Mouse (Mus musculus) inflammation-experienced regulatory T-cells, adult 6 months (primary cell): Measurements from ENCODE around the gene Tomm40l. TPM values are rescaled to one million over a fixed set of nuclear protein-coding genes. Genes with fewer than 3 reads are reported as not detected.

Experiments used
- ATAC-seq: one replicate; pipeline ENCODE4 v1.8.0; 2017
- polyA plus RNA-seq, 3 experiments: library from polyadenylated mRNA; unstranded; fragments of 100-300 nt; shearing (Covaris generic); gene quantifications; one replicate each; pipeline ENCODE4 v1.2.1; 2017

Gene Tomm40l
- 10 to 100 TPM; 24.1 to 34.6 (median 28.7) TPM for polyA plus RNA-seq

- ATAC-seq: peak; percentile 97
Measured at GRCm38 (mm10) chr1:171222238-171223155, at the start of gene Tomm40l. TSS of gene Tomm40l (minus strand) at chr1:171222514.

GRCm38 (mm10) chr1:171272086-171272485 lies 49.8 kb upstream of the Tomm40l start:
- no peak for ATAC-seq

- no peak for ATAC-seq
Measured at GRCm38 (mm10) chr1:171271622-171272021, 49.3 kb upstream of the Tomm40l start.

GRCm38 (mm10) chr1:171271196-171271595 lies 48.9 kb upstream of the Tomm40l start:
- no peak for ATAC-seq

GRCm38 (mm10) chr1:171270573-171270900 lies 48.2 kb upstream of the Tomm40l start:
- peak; percentile 10 for ATAC-seq

GRCm38 (mm10) chr1:171269848-171270572 lies 47.7 kb upstream of the Tomm40l start, which contains the start of gene B4galt3:
TSS of gene B4galt3 (plus strand) at chr1:171270328.
- peak; percentile 99 for ATAC-seq

GRCm38 (mm10) chr1:171268341-171268740 lies 46.0 kb upstream of the Tomm40l start:
- no peak for ATAC-seq

- no peak for ATAC-seq
Measured at GRCm38 (mm10) chr1:171265971-171266744, 43.8 kb upstream of the Tomm40l start.

- no peak for ATAC-seq
Measured at GRCm38 (mm10) chr1:171263666-171264461, 41.5 kb upstream of the Tomm40l start.

GRCm38 (mm10) chr1:171263185-171263611 lies 40.9 kb upstream of the Tomm40l start:
- ATAC-seq: no peak

GRCm38 (mm10) chr1:171262594-171263130 lies 40.3 kb upstream of the Tomm40l start:
- ATAC-seq: peak; percentile 63

- no peak for ATAC-seq
Measured at GRCm38 (mm10) chr1:171260316-171260715, 38.0 kb upstream of the Tomm40l start.

GRCm38 (mm10) chr1:171258921-171259320 lies 36.6 kb upstream of the Tomm40l start:
- ATAC-seq: no peak

- ATAC-seq: no peak
Measured at GRCm38 (mm10) chr1:171257781-171258180, 35.5 kb upstream of the Tomm40l start.

GRCm38 (mm10) chr1:171256937-171257548 lies 34.7 kb upstream of the Tomm40l start:
- ATAC-seq: peak; percentile 73

GRCm38 (mm10) chr1:171256095-171256818 lies 33.9 kb upstream of the Tomm40l start:
- ATAC-seq: no peak

GRCm38 (mm10) chr1:171252415-171252814 lies 30.1 kb upstream of the Tomm40l start:
- ATAC-seq: no peak

- ATAC-seq: no peak
Measured at GRCm38 (mm10) chr1:171251594-171252324, 29.4 kb upstream of the Tomm40l start.
